Mouse (Mus musculus) MEL-GATA-1-ER (cell line): ENCODE measurements at regions not wholly inside any gene's neighbourhood (a gene's known extent, or its start where the extent isn't known, plus 50 kb on each side); places are given as distances from the start of the nearest gene placed in this dataset.
A peak's percentile ranks its signal among the peaks of the same experiment; 100 is the strongest.

Experiments used
- DNase-seq: peaks from one replicate; pipeline ENCODE4 v3.0.0-alpha.2; 2012; ENCODE audit warnings: low read depth; ENCODE audit errors: extremely low read depth

DNA sequence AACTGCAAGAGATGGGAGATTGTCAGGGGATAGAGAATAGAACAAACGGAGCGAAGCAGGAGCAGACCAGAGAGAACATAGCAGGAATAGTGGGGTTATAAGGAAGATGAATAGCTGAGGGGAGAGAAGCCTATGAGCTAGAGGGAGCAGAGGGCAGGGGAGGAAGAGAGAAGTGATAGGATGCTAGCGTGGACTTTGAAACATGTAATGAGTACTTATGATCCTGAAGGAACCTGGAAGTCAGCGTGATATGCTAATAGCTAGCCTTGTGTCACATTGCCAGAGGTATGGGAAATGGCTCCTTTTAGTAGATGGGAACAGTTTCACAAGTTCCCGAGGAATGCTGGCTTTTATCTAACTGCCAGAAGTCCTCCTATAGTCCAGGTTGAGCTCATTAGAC is 51.8 kb downstream of the Calml3 start:
- DNase-seq, result no peak

DNA sequence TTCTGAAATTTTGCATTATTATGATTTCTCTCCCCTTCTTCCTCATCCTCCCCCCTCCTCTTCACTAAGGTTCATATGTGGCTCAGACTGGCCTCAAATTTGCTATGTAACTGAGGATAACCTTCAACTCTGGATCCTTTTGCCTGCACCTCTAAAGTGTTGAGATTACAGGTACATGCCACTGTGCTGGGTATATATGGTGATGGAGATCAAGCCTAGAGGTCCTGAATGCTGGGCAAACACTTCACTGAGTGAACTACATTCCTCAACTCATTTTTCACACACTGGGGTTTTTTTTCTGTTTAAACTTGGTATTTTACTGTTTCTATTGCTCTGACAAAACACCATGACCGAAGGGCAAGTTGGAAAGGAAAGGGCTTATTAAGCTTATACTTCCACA is 52.9 kb downstream of the Calml3 start:
- DNase-seq, result no peak

DNA sequence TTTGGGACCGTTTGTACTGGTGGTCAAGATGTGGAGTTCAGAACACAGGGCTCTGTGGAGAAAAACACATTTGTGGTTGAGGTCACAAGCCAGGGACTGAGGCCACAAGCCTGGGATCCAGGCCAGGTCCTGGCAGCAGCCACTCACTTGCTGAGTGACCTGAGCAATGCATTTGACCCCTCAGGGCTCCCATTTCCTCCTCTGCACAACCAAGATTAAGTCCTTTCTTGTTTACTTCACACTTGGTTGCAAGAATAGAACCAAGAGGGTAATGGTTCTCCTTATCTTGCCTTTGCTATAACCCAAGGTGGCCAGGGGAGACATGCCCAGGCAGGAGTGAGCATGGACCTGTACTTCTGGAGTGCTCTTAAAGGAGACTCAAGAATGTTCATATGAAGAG is 53.4 kb downstream of the Calml3 start:
- DNase-seq, result no peak

DNA sequence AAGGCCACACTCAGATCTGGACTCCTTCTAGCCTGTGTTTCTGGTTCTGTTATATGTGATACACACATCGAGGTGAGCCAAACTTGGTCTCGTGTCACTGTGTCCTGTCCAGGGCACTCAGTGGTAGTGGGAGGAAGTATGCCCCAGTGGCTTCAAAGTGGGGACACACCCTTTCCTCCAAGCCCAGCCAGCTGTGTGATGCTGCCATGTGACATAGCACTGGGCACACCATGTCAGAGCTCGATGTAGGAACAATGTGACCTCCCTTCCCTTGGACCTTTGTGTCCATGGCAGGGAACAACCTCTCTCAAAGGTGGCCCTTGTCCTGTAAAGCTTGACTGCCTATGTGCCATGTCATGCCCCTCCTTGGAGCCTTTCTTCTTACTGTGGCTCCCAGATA is 54.5 kb downstream of the Calml3 start:
- DNase-seq, result no peak

DNA sequence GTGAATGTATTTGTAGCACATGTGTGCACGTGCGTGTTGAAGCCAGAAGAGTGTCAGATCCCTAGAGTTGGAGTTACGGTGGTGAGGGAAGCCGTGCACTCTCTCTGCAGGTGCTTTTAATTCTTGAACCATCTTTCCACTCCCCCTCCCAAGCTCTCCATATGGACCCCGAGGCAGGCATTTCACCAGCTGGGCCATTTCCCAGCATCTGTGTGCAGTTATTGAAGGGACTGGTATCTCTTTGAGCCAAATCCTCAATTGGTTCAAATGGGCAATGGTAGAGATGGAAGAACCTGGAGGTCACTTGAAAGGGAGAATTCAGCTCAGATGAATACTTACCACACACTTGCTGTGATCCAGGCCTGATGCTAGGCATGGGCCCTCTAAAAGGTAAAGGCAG is 55.3 kb downstream of the Calml3 start:
- DNase-seq, result no peak

DNA sequence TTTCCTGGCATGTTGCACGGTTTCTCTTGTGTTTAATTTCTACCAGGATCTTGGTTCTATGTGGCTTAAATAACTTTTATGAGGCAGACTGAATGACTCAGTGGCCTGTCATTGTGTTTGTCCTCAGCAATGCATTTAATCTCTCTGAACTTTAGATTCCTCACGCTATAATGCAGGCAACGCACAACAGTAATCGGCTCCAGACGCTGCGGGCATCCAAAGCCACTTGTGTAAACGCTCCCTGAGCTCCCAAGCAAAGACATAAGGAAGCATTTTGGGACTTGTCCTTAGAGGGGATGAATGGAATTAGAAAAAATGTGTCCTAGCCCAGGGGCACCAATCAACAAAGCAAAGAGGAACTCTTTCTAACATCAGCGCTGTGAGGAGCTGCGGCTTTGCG is 57.6 kb downstream of the Calml3 start:
- no peak for DNase-seq

DNA sequence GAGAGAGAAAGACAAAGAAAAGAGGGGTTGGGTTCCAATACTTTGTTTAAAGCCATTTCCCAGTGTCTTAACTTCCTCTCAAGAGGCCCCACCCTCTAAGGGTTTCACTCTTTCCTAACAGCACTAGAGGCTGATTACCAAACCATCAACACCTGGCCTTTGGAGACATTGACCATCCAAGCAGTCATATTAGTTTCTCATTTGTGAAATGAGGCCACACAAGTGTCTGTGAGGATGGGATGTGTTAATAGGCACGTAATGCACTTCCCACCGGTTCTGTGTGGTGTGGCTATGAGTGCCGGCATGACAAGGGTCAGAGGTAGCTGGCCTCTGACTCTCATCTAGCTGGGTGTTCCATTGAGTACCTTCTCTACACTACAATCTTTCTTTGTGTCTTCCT is 59.2 kb downstream of the Calml3 start:
- no peak for DNase-seq

DNA sequence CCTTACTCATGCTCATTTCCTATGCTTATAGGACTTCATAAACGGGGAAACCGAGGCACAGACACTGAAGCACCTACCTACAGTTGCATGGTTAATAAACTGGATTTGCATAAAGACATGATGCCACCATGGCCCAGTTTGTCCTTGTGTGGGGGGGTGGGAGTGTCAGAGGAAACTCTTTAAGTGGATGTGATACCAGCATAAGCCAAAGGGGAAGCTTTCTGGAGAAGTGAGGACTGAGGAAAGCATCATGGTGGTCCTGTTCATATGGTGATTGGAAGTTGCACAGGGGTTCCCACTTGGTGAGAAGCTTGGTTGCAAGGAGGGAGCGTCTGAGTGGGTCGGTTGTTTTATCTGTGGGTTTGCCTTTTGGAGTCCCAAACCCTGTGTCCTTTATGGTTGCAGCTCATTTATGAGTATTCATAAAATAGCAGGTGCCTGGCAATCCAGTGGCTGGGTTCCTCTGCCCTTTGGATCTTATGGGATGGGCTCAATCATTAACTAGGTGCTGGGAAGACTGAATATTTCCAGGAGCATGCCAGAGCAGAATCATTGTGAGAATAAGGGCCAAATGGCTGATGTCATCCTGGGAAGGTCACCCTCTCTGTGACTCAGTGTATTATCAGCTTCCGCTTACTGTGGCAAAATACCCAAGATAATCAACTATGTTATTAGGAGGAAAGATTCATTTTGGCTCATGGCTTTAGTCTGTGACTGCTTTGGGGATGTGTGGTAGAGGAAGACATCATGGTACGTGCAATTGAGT is 60.2 kb downstream of the Calml3 start:
- DNase-seq, result no peak

DNA sequence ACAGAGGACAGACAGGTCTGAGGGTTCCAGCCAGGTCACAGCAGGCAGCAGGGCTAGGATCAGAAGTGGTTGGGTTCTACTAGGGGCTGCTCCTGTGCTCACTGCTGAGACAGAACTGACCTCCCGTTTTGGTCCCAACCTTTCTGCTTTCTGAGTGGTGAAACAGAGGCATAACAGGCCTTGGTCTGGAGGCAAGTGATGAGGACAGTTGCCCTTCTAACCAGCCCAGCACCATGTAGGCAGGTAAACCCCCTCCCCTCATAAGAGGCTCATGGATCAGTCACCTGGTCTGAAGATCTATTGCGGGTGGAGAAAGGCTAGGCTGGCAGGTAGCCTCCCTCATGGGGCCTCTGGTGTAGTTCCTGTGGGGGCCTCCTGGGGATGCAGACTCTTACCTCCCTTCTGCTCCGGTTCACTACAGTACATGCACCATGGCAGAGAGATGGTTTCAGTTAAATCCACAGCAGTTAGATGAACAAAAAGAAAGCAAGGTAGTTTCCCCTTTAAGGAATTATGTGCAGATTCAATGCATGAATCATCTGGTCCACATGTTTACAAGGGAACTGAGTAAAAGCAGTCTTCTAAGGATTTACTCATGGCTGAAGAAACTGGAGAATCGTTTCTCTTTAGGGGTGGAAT is 61.2 kb downstream of the Calml3 start:
- no peak for DNase-seq

DNA sequence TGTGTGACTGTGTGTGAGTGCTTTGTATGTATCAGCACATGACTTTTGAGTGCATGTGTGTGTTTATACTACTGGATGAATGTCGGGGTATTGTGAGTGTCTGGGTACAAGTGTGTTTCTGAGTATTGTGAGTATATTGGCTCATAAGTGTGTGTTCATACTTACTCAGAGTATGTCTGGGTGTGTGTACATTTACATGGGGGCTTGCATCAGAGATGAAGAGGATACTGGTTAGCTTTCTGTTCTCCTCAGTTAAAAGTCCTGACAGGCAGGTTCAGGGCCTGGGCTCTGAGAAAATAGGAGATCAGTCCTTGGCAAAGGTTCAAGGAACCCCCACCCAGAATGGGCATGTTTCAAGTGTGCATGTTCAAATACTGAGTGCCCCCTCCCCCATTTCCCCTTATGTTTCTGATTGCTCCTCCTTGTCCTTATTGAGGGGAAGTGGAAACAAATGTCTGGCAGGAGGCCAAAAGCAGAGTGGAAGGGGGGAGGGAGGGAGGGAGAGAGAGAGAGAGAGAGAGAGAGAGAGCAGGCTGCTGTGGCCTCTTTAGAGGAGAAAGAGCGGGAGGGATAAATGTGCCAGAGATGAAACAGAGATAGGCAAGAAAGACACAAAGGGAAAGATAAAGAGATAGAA is 61.9 kb downstream of the Calml3 start:
- DNase-seq, result peak; percentile 22

DNA sequence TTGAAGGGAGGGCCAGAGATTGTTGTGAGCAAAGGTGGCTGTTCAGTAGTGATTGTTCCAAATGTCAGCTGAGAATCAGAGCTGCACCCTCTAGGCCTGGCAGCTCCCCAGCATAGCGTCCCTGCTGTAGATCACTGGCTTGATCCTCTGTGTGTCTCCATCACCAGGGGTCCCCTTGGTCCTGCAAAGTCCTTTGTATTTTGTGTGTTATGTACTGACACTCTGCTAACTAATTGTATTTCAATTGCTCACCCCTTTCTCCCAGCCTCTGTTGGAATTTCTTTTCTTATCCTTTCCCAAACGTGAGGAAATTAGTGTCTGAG is 73.5 kb downstream of the Calml3 start:
- DNase-seq, result no peak

DNA sequence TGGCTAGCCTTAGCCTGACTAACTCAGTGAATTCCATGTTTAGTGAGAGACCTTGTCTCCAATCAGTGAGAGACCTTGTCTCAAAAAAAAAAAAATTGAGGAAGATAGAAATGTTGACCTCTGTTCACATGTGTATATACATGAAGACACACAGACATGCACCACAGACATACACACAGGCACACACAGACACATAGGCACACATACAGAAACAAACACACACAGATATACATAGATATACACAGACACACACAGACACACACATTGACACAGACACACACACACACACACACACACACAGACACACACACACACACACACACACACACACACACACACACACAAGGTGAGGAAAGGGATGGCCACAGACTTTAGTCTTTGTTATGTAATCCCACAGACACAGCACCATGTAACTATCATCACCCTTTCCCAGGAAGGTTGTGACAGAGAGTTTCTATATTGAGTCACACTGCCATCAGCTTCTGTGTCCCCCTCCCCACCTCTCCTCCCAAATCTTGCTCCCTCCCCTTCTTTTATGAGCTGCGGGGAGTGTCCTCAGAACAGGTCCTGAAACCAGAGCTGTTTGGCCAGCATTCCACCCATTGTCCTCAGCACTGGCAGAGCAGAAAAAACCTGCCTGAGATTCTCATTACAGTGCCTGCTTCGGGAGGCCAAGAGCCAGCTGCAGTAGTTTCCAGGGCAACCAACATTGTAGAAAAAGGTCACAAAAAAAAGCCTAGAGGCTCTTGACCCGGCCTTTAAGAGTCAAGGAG is 74.0 kb downstream of the Calml3 start:
- DNase-seq, result no peak

DNA sequence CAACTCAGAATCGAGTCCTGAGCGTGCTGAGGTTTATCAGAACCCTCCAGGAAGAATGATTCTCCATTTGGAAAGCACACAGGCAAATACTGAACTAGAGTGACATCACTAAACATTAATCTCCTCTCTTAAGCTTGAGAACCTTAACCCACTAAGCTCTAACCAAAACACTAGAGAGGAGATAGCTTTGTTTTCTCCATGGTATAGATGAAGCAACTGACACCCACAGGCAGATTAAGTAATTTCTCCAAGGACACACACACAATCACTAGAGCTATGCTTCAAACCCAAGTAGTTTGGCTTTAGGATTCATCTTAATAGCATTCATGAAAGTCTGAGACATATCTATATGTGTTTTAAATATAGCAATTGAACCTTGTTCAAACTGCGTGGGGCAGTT is 75.2 kb downstream of the Calml3 start:
- no peak for DNase-seq

DNA sequence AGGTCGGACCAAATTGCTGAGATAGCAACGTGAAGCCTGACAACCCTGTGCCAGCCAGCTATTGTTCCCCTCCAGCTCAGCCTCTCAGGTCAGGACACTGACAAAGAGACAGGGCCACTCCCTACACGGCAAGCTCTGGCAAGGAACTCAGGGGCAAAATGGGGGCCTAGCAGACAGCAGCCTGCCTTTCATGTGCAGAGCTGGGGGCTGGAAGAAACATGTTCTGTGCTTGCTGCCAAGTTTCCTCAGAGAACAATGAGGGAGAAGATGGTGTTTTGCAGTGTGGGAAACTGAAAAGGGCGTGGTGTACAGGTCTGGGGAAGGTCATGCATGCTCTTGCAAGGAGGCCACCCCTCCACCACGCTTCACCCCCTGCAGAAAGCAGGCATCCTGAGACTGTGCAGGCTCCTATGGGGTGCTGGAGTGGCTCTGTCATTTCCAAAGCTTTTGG is 77.8 kb downstream of the Calml3 start:
- DNase-seq, result no peak

DNA sequence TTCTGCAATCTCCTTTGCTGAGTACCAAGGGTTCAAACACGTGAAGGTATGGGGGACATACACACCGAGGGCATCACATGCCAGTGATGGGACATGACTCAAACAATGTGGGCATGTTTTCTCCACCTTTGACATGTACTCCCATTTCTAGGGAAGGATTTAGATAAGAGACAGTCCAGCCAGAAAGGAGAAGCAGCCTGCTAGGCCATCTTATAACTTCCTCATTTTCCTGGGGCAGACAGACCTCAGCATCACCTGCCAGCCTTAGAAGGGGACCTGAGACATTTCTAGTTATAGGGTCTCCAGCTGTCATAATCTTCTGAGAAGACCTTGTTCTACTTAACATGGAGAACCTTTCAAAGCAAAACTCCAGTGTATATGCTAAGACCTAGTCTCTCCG is 78.3 kb downstream of the Calml3 start:
- peak; percentile 41 for DNase-seq

DNA sequence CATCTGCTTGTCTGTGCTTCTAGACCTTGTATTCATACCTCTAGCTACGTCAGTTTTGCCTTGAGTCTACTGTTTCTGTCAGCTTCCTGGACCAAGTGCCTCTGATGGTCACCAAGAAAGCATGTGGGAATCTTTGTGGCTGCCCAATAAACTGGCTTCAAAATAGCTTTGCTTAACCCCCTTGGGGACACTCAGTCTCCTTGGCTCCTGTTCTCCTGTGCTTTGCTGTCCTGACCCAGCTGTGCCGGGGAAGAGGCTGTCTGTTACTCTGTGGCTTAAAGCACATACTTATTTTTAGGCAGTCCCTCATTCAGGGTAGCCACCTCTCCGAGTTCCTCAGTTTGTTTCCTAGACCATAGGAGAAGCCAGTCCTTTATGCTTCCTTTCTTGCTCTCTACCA is 79.8 kb downstream of the Calml3 start:
- DNase-seq, result no peak

DNA sequence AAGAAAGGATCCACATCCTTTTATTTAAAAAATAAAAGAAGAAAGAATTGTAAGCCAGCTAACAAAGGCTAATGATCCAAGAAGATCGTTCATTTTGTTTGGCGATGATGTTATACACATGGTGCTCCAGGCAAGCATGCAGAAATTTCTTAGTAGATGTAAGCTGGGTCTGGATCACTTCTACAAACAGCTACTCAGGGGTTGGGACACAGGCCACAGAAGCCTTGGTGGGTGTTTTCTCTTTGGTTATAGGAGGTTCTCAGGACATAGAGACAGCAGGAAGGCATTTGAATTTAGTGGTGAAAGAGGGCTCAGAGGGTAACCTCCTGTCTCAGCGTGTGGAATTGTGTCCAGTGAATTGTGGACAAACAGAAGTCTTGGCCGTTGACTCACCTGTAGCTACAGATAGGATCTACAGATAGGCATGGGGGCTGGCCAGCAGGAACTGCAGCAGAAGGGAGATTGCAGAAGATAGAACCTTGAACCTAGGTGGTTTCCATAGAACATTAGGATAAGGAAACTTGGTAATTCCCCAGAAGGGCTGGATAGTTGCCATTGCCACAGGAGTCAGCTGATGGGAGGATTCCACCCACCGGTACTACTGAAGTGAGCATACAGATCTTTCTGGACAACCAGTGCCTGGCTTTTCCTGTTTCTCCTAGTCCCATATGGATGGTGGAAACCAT is 80.5 kb downstream of the Calml3 start:
- DNase-seq, result no peak

DNA sequence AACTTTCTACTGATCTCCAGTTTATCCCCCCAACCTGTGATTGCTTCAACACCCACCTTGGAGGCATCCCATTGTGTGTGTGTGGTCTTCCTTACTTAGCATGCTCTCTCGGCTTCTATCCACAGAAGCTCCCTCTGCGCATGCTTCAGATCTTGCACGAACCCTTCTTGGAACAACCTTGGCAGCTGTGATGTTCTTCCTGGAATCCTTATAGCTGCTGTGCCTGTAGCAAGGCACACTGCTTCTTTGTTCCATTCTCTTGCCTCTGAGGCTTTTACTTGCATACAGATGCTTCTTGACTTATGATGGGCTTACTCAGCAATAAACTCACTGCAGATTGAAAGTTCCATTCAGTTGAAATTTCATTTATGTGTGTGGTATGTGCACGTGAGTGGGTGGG is 81.2 kb downstream of the Asb13 start:
- no peak for DNase-seq

DNA sequence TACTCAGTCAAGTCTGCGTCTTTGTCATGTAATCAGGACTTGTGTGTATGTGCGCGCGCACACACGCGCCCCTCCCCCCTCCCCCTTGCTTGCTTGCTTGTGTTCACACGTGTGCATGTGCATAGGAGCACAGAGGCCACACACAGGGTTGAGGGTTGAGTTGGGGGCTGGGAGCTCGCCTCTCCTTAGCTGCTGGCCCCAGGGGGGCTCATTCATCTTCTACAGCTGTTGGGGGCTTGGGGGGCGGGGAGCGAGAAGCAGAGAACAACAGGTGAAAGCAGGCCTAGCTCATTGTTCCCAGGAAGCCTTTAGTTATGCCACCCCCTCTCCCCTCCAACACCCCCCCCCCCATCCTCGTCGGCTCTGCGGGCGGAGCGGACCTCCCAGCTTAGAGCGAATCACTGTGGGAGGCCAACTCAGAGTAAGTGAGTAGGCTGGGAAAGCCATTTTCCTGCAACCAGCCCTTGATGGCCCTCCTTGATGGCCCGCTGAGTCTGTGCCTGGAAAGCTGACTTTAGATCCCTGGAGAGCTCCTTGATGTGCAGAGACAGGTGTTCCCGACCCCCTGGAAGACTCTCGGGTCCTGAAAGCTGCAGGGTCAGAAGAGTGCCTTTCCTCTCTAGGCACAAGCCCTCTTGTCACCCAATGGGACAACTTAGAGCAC is 78.8 kb downstream of the Asb13 start:
- DNase-seq, result no peak

DNA sequence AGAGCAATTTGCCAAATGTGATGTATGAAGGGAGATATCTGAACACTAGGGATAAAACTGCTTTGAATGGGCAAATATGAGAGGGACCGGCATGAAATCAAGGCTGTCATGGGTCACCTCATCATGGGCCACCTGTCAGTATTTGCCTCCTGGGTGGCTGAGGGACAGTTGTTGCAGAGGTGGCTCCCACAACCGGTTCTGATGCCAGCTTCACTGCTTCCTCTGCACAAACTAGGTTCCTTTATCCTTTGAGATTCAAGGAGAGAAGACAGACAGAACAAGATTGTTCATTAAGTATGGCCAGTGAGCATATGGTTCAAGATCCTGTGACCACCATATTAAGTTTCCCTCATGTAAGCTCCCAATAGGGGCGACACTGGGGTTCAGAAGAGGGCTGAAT is 78.3 kb downstream of the Asb13 start:
- no peak for DNase-seq

DNA sequence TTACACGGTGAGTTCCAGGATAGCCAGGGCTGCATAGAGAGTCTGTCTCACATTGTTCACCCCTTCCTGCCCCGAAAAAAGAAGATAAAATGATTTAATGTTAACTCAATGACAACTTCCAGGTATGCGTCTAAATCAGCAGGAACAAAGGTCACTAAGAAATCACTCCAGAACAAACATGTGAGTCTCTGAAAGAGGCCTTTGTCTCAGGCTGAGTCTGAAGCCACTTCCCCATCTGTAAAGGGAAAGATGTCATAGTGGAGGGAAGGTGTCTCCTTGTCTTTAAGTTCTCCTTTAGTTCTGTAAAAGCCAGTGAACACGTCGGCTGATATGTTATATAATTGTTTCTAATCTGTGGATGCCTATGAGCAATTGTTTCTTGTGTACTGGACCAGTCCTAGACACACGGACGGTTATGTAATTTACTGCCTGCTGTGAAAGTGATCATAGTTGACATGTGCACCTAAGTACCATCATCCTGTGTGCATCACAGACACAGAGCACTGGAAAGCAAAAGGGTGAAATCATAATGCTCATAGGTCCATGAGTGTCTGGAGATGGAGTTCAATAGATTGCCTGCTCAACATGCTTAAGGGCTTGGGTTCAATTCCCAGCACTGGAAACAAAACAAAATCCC is 76.3 kb downstream of the Asb13 start:
- DNase-seq, result no peak
